Mouse (Mus musculus) liver, embryonic 13.5 days (tissue): ENCODE data around the gene Eid2. TPM values are rescaled to one million over a fixed set of nuclear protein-coding genes. Genes with fewer than 3 reads are reported as not detected.

Source experiments
- ATAC-seq: fragments of 200-750 bp; cut with Nextera tagmentation; 2 replicates; pipeline ENCODE4 v1.8.0; 2017; ENCODE audit warnings: low read depth, mild to moderate bottlenecking, moderate number of reproducible peaks, moderate library complexity
- DNase-seq: peaks from one replicate; pipeline ENCODE4 v3.0.0; 2022
- H3K27ac ChIP-seq: fragments of 300-500 bp; sonication (generic); 2 replicates; pipeline ENCODE4 v1.5.1; 2015; ENCODE audit warnings: moderate library complexity, mild to moderate bottlenecking, inconsistent platforms
- H3K27me3 ChIP-seq: fragments of 300-500 bp; sonication (generic); 2 replicates; pipeline ENCODE4 v1.6.1; 2015; ENCODE audit warnings: mild to moderate bottlenecking, inconsistent platforms
- H3K36me3 ChIP-seq: fragments of 300-500 bp; sonication (generic); 2 replicates; pipeline ENCODE4 v1.6.1; 2015; ENCODE audit warnings: mild to moderate bottlenecking, inconsistent platforms
- H3K4me1 ChIP-seq: fragments of 300-500 bp; sonication (generic); replicated peaks from 2 replicates; pipeline ENCODE4 v1.6.1; 2015; ENCODE audit warnings: inconsistent platforms
- H3K4me2 ChIP-seq: fragments of 300-500 bp; sonication (generic); 2 replicates; pipeline ENCODE4 v1.6.1; 2015; ENCODE audit warnings: inconsistent platforms, mild to moderate bottlenecking, moderate library complexity
- H3K4me3 ChIP-seq: fragments of 300-500 bp; sonication (generic); replicated peaks from 2 replicates; pipeline ENCODE4 v1.5.1; 2015; ENCODE audit warnings: mild to moderate bottlenecking, inconsistent platforms
- H3K9ac ChIP-seq: fragments of 300-500 bp; sonication (generic); 2 replicates; pipeline ENCODE4 v1.6.1; 2015; ENCODE audit warnings: mild to moderate bottlenecking, inconsistent platforms
- H3K9me3 ChIP-seq: fragments of 300-500 bp; sonication (generic); replicated peaks from 2 replicates; pipeline ENCODE4 v1.6.1; 2016; ENCODE audit warnings: inconsistent platforms
- WGBS: fragments of 180-500 bp; shearing (Covaris S2); methylation state at CpG from one replicate; pipeline ENCODE4 v1.1.7; 2015; ENCODE audit not compliant: insufficient replicate concordance; 5-methylcytosine and 5-hydroxymethylcytosine counted together
- polyA plus RNA-seq: library from polyadenylated mRNA; unstranded; fragments of >200 nt; fragmentation: Nextera tagmentation; extraction: Ambion mirVana; gene quantifications from 2 replicates; pipeline ENCODE4 v1.2.1, GENCODE M21; 2015

The Eid2 gene
- polyA plus RNA-seq, 1 experiment from 2014 or later = 0.40 TPM

- H3K9me3 ChIP-seq = no peaks in the 10 kb centered on the region
- no peak overlapping the region for H3K27ac ChIP-seq
- H3K4me1 ChIP-seq = peaks cover 24% of the 10 kb centered on the region
- no peaks in the 10 kb centered on the region for H3K36me3 ChIP-seq
- peak overlapping the region; percentile 64 for H3K4me2 ChIP-seq
- 3% methylated on average over 50 of the region's 63 CpGs for WGBS
- ATAC-seq = peak; percentile 45; the same call in 1 of the 2 replicates
- H3K4me3 ChIP-seq = peak overlapping the region; percentile 50
- peak; percentile 38 for DNase-seq
- peaks cover 100% of the 10 kb centered on the region for H3K27me3 ChIP-seq
- H3K9ac ChIP-seq = peak overlapping the region; percentile 17; the same call in 1 of the 2 replicates
Observed at GRCm38 (mm10) chr7:28294481-28294880, 26.8 kb downstream of the Eid2 start.

GRCm38 (mm10) chr7:28298837-28299625 is 31.4 kb downstream of the Eid2 start:
- H3K27me3 ChIP-seq = peaks cover 93% of the 10 kb centered on the region
- H3K4me3 ChIP-seq = no peak overlapping the region
- H3K9ac ChIP-seq = no peak overlapping the region
- H3K4me2 ChIP-seq = peak overlapping the region; percentile 39
- WGBS = 32% methylated on average over 43 of the region's 43 CpGs
- H3K36me3 ChIP-seq = no peaks in the 10 kb centered on the region
- H3K4me1 ChIP-seq = peaks cover 27% of the 10 kb centered on the region
- ATAC-seq (no peak), DNase-seq (no peak)
- H3K27ac ChIP-seq = no peak overlapping the region
- H3K9me3 ChIP-seq = no peaks in the 10 kb centered on the region

GRCm38 (mm10) chr7:28301616-28302433 is 34.1 kb downstream of the Eid2 start, which contains the start of gene Dll3:
Gene Dll3 (minus strand): TSS chr7:28302238.
- ATAC-seq (no peak), DNase-seq (peak; percentile 22)
- no peak within 1 kb of the TSS for H3K27ac ChIP-seq
- H3K4me3 ChIP-seq = peak within 1 kb of the TSS; percentile 24
- H3K4me1 ChIP-seq = peaks cover 19% of the 10 kb centered on the region
- H3K9me3 ChIP-seq = no peaks in the 10 kb centered on the region
- H3K27me3 ChIP-seq = peaks cover 65% of the 10 kb centered on the region
- 3% methylated on average over 30 of the region's 30 CpGs for WGBS
- no peak within 1 kb of the TSS for H3K9ac ChIP-seq
- peak within 1 kb of the TSS; percentile 39 for H3K4me2 ChIP-seq
- peaks cover 19% of the 10 kb centered on the region for H3K36me3 ChIP-seq

GRCm38 (mm10) chr7:28305641-28306040 is 38.0 kb downstream of the Eid2 start:
- Histone ChIP-seq H3K9me3 (no peaks in the 10 kb centered on the region), H3K4me3 (no peak overlapping the region), H3K4me1 (peaks cover 23% of the 10 kb centered on the region), H3K27ac (no peak overlapping the region), H3K36me3 (peaks cover 57% of the 10 kb centered on the region), H3K4me2 (no peak overlapping the region), H3K27me3 (peaks cover 27% of the 10 kb centered on the region), H3K9ac (no peak overlapping the region)
- ATAC-seq (no peak), DNase-seq (no peak)
- 89% methylated on average over 10 of the region's 10 CpGs for WGBS

- Histone ChIP-seq H3K9ac (no peak overlapping the region), H3K27me3 (peaks cover 21% of the 10 kb centered on the region), H3K4me1 (peaks cover 28% of the 10 kb centered on the region), H3K9me3 (no peaks in the 10 kb centered on the region), H3K4me2 (no peak overlapping the region), H3K4me3 (no peak overlapping the region), H3K27ac (no peak overlapping the region), H3K36me3 (peaks cover 58% of the 10 kb centered on the region)
- ATAC-seq (no peak), DNase-seq (no peak)
- WGBS = 88% methylated on average over 8 of the region's 8 CpGs
Observed at GRCm38 (mm10) chr7:28306216-28306615, 38.5 kb downstream of the Eid2 start.

GRCm38 (mm10) chr7:28309737-28310136 is 42.1 kb downstream of the Eid2 start:
- ATAC-seq (no peak), DNase-seq (no peak)
- H3K27ac ChIP-seq = no peak overlapping the region
- peaks cover 31% of the 10 kb centered on the region for H3K4me1 ChIP-seq
- H3K9me3 ChIP-seq = no peaks in the 10 kb centered on the region
- H3K27me3 ChIP-seq = no peaks in the 10 kb centered on the region
- 0 out of 2 replicates have a peak overlapping the region, but pooled peaks have one; percentile 92 for H3K9ac ChIP-seq
- peaks cover 67% of the 10 kb centered on the region for H3K36me3 ChIP-seq
- H3K4me2 ChIP-seq = no peak overlapping the region
- 72% methylated on average over 9 of the region's 9 CpGs for WGBS
- no peak overlapping the region for H3K4me3 ChIP-seq

GRCm38 (mm10) chr7:28311151-28311925 is 43.7 kb downstream of the Eid2 start:
- H3K9ac ChIP-seq = peak overlapping the region; percentile 92
- DNase-seq = no peak
- 2% methylated on average over 35 of the region's 35 CpGs for WGBS
- H3K4me3 ChIP-seq = peak overlapping the region; percentile 90
- peak; percentile 52 for ATAC-seq
- H3K27ac ChIP-seq = peak overlapping the region; percentile 76
- no peaks in the 10 kb centered on the region for H3K27me3 ChIP-seq
- H3K9me3 ChIP-seq = no peaks in the 10 kb centered on the region
- peaks cover 31% of the 10 kb centered on the region for H3K4me1 ChIP-seq
- peak overlapping the region; percentile 92 for H3K4me2 ChIP-seq
- H3K36me3 ChIP-seq = peaks cover 69% of the 10 kb centered on the region

GRCm38 (mm10) chr7:28311926-28312543 is 44.4 kb downstream of the Eid2 start, which contains the start of gene Timm50:
Gene Timm50 (minus strand): TSS chr7:28312072.
- ATAC-seq = peak; percentile 96
- no peaks in the 10 kb centered on the region for H3K9me3 ChIP-seq
- no peaks in the 10 kb centered on the region for H3K27me3 ChIP-seq
- peak within 1 kb of the TSS; percentile 90 for H3K4me3 ChIP-seq
- peak; percentile 96 for DNase-seq
- H3K4me1 ChIP-seq = peaks cover 31% of the 10 kb centered on the region
- WGBS = under 1% methylated on average over 45 of the region's 45 CpGs
- H3K4me2 ChIP-seq = peak within 1 kb of the TSS; percentile 92
- peak within 1 kb of the TSS; percentile 76 for H3K27ac ChIP-seq
- peak within 1 kb of the TSS; percentile 92 for H3K9ac ChIP-seq
- peaks cover 69% of the 10 kb centered on the region for H3K36me3 ChIP-seq

- Histone ChIP-seq H3K9me3 (no peaks in the 10 kb centered on the region), H3K4me2 (no peak overlapping the region), H3K9ac (no peak overlapping the region), H3K27ac (no peak overlapping the region), H3K4me1 (peaks cover 7% of the 10 kb centered on the region; the same call in 1 of the 2 replicates), H3K4me3 (no peak overlapping the region), H3K36me3 (peaks cover 92% of the 10 kb centered on the region), H3K27me3 (no peaks in the 10 kb centered on the region)
- ATAC-seq = no peak
- whole genome bisulfite sequencing = 74% methylated on average over 3 of the region's 3 CpGs
- DNase-seq = no peak
Observed at GRCm38 (mm10) chr7:28318036-28318435, 50.4 kb downstream of the Eid2 start.

- ATAC-seq (no peak), DNase-seq (no peak)
- Histone ChIP-seq H3K27me3 (no peaks in the 10 kb centered on the region), H3K4me1 (0 out of 2 replicates have a peak, but pooled peaks cover 3% of the 10 kb centered on the region), H3K27ac (no peak overlapping the region), H3K36me3 (peaks cover 99% of the 10 kb centered on the region), H3K9ac (no peak overlapping the region), H3K4me3 (no peak overlapping the region), H3K4me2 (no peak overlapping the region), H3K9me3 (no peaks in the 10 kb centered on the region)
- 88% methylated on average over 17 of the region's 17 CpGs for WGBS
Observed at GRCm38 (mm10) chr7:28318714-28319113, 51.0 kb downstream of the Eid2 start.
